Mouse (Mus musculus) heart, postnatal 10 days (tissue): Measurements from ENCODE around the gene Nepro. TPM values are rescaled to one million over a fixed set of nuclear protein-coding genes. Genes with fewer than 3 reads are reported as not detected.

ENCODE experiments used
- DNase-seq, 2 experiments: peaks; one replicate each; pipeline ENCODE4 v3.0.0; 2021
- intact Hi-C: fragments of 180-260 bp; cut with DNase I; formaldehyde crosslinking; loops from one replicate; pipeline ENCODE4 v1.15.1; 2025
- total RNA-seq, 2 experiments: library from RNA; stranded (reverse); gene quantifications; 2 replicates each; pipeline ENCODE4 v1.2.3; 2021

The Nepro gene
- total RNA-seq, 2 experiments from 2014 or later: 5.4 to 5.9 TPM

DNA sequence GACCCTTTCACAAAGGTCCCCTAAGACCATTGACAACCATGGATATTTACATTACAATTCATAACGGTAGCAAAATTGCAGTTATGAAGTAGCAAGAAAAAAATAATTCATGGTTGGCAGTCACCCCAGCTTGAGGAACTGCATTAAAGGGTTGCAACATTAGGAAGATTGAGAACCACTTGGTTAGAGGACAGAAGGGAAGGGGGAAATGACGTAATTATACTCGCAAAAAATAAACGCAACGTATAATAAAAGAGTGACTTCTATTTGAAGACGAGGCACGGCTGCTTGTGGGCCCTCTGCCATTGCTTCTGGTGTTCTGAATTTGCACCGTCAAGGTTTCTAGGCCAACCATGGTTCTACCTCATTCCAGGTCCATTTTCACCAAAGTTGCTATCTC lies 33.6 kb downstream of the Nepro start:
- DNase-seq: no peak
- intact Hi-C loops: no loop called here

DNA sequence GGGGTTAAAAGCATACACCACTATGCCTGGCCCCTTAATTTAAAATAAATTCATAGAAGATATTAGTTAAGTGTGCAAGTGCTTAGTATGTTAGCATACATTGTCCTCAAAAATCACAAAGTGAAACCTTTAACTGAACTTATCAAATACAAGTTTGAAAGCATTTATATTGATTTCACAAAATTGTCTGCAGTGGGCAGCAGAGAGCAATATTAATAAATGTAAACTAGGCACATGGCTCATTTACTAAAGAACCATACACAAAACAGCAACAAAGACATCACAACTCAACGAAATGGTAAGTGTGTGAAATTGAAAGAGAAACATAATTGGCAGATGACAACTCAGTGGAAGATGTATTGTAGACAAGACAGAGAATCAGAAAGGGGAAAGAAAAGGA lies 37.7 kb downstream of the Nepro start:
- intact Hi-C loops: no loop called here

GRCm38 (mm10) chr16:44765555-44766319 lies 41.6 kb downstream of the Nepro start, which contains the start of gene Cd200r1:
Gene Cd200r1, plus strand, starts transcription at chr16:44765736.
- DNase-seq: peak in 1 of 2 experiments; percentile 11
- intact Hi-C loops: no loop called here

More for the DNA sequence above, 37.7 kb downstream of the Nepro start:
- no peak for DNase-seq

GRCm38 (mm10) chr16:44766320-44766892 lies 42.3 kb downstream of the Nepro start:
- intact Hi-C loops: no loop called here
- no peak for DNase-seq

- no peak for DNase-seq
- intact Hi-C loops: no loop called here
Measured at GRCm38 (mm10) chr16:44767506-44767905, 43.4 kb downstream of the Nepro start.

DNA sequence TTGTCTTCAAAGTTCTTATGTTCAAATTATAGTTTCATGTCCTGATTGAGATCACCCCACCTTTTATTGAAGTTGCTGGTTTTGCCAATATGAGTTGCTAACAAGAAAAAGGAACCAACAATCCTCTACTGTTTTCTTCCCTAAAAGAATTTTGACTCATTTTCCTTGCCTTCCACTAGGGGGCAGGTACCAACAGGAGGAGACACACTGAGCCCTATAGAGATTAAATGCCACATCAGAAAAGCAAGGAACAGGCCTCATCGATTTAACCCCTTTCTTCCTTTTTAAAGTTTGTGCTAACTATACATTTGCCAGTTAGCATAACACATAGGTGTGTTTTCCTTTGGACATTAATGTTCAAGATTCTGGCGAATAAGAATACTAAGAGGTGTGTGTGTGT lies 43.9 kb downstream of the Nepro start:
- intact Hi-C loops: loop anchor here (1.0 to 2.0 kb wide), 3 partner anchors 257 to 354 kb away; no protein-coding TSS in a partner anchor
- peak; percentile 35 for DNase-seq

GRCm38 (mm10) chr16:44772577-44772976 lies 48.5 kb downstream of the Nepro start:
- intact Hi-C loops: no loop called here
- no peak for DNase-seq

DNA sequence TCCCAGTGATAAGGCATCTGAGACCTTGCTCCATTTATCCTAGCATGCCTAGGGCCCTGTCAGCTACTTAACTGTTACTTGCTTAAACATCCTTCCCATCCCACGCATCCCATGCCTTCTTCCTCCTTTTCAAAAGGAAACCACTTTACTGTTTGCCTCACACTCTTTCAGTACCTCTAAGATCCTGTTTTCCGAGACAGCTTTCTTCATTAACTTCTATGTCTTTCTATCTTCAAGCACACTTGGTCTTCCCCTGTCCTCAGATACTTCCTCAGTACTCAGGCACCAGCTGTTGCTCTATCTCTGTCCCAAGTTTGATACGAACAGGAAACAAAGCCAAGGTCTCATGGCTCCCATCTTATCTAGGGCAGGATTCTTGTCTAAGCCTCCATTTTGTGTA lies 49.6 kb downstream of the Nepro start:
- no peak for DNase-seq
- intact Hi-C loops: no loop called here

GRCm38 (mm10) chr16:44774201-44774600 lies 50.1 kb downstream of the Nepro start:
- intact Hi-C loops: no loop called here
- no peak for DNase-seq

DNA sequence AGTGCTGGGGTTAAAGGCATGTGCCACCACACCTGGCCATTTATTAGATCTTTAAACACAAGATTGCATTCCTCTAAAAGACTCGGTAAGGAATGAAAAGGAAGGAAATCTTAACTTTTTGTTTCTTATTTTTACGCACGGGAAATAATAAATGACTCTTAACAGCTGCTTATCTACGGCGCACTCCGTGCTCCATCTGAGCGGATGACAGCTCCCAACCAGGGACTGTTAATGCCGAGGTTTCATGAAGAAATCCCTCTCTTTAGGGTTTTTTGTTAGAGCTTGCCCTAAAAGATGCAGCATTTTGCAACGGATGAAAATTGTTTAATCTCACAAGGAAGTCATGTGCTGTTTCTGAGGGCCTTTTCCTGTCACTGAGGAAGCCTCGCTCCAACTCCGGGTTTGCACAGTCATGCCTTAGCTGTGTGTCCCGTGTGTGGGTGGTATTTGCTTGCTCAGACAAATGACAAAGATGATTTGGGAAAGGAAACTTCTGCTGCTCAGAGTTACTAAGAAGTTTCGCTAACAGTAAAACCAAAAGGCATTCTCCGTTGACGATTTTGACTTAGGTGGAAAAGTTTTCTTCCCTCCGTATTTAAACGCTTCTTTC lies 54.5 kb downstream of the Nepro start:
- intact Hi-C loops: no loop called here
- peak; percentile 50 to 51 for DNase-seq

DNA sequence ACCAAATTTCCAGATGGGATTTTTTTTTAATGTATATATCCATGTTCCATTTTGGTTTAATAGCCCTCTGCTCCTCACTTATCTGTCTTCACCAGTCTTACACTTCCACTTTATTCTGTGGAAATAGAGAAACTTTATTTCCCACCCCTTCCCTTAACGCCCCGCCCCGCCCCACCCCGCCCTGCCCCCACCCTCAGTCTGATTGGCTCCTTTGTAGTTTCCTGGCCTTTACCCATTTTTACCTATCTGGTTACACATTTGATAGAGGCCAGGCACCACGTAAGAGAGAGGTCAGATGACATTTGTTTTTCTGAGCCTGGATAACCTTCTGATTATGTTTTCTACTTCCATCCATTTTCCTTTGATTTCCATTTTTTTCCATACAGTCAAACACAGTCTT lies 55.4 kb downstream of the Nepro start:
- DNase-seq: no peak
- intact Hi-C loops: no loop called here

DNA sequence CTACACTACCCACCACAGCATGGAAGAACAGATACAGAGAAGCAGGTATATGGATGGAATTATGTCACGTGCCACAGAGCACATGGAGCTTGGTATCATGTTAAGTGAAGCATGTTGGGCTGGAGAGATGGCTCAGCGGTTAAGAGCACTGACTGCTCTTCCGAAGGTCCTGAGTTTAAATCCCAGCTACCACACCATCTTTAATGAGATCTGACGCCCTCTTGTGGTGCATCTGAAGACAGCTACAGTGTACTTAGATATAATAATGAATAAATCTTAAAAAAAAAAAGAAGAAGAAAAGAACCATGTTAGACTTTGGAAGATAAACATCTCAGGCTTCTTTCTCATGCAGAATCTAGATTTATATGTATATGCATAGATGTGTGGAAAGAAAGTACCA lies 56.6 kb downstream of the Nepro start:
- DNase-seq: no peak
- intact Hi-C loops: loop anchor here (10.0 kb wide), 1 partner anchor 174 kb away; no protein-coding TSS in a partner anchor

Other genes starting within 250 kb of the Nepro start
- gene Boc, start 165.4 kb upstream of the Nepro start, total RNA-seq: 1 to 10 TPM; 9.0 to 9.4 TPM
- gene Gtpbp8, start 22.1 kb downstream of the Nepro start, total RNA-seq: 10 to 100 TPM; 13.3 to 13.8 TPM
- under 1 TPM; 0.20 to 0.50 TPM for gene Cd200r1, start 41.4 kb downstream of the Nepro start, total RNA-seq
- gene Cd200r4, start 87.4 kb downstream of the Nepro start, total RNA-seq: not detected
- not detected for gene Cd200r2, start 142.8 kb downstream of the Nepro start, total RNA-seq
- not detected for gene Cd200r3, start 219.4 kb downstream of the Nepro start, total RNA-seq